Mouse (Mus musculus) embryo, embryonic 10.5 days (tissue): Measurements from ENCODE around the gene Gp9.
"Not testable (repeated sequence)": the region's sequence is repeated elsewhere in the genome, so short reads cannot be mapped to it uniquely, and the experiment has no call there.

Experiments used
- DNase-seq: peaks from one replicate; pipeline ENCODE4 v3.0.0-alpha.2; 2015; ENCODE audit warnings: low spot score

The Gp9 gene

DNA sequence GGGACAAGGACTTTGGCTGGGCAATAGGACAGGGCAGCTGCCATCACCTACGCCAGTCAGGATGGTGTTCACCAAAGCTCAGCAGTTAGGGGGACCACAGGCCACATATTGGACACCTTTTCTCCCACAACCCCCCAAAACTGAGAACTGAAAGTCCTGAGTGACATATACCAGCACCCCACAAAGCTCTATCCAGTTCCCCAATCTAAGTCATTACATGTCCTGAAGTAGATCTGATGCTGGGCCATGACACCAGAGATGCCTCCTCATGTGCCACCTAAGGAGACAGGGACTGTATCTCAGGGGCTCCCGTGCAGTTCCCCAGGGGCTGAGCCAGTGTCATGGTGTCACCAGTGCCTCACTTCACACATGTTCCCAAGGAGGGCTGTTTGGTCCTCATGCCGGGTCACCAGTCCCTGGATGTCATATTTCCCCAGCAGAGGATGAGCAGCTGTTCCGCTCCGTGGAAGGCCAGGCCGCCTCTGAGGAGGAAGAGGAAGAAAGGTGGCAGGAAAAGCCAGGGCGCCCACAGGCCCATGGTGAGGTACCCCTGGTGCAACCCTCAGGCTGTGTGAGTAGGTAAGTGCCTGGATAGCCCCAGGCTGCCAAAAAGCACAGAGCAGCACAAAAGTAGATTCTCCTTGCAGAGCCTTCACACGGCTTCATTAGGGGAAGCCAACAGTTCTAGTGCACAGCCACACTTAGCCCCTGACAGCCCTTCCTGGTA, 27.5 kb upstream of the Gp9 start:
- no peak for DNase-seq

DNA sequence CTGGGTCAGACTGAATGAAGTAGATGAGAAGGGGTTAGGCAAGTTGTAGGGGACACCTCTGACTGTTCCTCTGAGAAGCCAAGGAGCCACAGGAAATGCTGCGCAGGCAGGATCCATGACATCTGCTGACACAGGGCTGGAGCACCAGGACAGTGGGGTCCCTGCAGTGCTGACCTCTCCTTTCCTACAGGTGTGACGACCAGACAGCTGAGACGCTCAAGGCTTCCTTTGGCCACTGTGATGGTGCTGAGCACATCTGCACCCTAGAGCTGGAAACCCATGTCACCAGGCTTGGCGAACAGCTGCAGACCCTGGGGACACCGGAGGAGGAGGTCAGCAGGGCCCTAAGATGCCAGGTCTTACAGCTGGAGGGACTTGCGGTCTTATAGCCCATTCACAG, 26.3 kb upstream of the Gp9 start:
- DNase-seq: no peak

DNA sequence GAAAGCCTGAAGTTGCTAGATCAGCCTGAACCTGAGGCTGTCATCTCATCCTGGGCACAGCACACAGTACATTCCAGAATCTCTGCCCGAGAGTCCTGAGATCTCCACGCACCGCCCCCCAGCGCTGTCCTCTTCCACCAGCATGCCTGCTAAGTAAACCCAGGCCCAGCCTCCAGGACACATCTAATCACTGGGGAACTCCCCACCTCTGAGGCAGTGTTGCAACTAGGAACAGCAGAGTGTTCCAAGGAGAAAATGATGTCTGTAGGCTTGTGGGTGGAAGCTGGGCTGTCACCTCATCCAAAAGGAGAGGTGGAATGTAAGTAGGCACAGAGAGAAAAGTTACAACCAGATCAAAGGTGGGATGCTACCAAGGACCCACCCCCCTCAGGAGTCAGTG, 22.7 kb upstream of the Gp9 start:
- DNase-seq: no peak

DNA sequence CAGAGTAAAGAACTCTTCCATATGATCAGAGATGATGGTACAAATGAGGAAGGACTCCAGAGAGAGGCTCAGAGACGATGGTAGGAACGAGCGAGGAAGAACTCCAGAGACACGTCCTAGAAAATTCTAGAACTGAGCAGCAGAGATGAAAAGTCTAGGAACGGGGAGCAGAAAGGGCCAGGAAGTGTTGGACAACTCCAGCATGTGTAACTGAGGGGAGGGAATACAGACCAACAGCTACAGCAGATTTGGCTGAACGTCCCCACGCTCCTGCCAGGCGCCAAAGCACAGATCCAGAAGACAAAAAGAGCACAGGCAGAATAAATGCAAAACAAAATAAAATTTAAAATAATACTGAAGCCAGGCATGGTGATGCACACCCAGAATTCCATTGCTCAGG, 21.0 kb upstream of the Gp9 start:
- DNase-seq: no peak

DNA sequence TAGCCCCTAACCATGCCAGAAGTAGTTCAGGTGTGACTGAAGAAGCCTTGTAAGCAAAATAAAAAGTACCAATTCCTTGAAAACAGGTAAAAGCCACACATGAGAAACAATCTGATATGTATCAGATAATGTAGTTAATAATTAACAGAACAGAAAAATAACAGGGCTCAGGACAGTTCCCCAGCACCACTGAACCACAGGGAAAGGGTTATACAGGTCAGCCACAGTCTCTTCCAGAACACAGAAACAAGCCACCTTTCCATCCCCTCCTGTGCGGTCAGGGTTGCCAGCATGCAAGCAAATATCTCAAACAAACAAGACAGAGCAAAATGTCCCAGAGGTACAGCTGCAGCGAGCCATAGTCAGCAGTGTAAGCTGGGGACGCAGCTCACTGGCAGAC, 18.5 kb upstream of the Gp9 start:
- DNase-seq: no peak

DNA sequence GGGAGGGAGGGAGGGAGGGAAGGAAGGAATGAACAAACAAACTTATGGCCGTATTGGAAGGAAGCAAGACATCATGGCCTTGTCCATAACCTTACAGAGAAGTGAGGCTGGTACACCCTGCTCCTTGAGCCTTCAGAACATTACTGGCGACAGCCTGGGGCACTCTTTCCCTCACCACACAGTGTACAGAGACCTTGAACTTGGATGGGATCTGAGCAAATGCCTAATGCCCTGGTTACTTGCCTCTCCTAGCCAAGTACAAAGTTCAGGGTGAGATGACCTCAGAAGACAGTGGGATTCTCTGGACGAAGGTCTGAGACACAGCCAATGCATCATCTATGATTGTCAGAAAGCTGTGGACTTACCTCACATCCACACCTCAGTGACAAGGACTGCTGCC, 18.0 kb upstream of the Gp9 start:
- no peak for DNase-seq

DNA sequence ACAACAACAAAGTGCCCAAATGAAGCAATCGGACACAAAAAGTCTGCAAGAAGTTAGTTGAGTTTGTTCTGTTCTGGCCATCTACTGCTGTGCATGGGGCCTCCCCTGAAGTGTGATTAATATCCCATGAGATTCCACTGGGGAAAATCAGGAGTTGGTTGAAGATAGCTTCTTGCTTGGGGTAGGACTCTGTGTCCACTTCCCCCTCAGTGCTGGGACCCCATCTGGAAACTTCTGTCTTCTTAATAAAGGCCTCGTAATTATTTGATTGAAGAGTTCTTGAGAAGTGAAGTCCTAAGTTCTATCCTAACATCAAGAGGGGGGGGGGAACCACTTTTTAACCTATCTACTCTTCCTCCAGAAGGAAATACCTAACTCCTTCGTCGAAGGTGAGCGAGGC, 15.7 kb upstream of the Gp9 start:
- no peak for DNase-seq

DNA sequence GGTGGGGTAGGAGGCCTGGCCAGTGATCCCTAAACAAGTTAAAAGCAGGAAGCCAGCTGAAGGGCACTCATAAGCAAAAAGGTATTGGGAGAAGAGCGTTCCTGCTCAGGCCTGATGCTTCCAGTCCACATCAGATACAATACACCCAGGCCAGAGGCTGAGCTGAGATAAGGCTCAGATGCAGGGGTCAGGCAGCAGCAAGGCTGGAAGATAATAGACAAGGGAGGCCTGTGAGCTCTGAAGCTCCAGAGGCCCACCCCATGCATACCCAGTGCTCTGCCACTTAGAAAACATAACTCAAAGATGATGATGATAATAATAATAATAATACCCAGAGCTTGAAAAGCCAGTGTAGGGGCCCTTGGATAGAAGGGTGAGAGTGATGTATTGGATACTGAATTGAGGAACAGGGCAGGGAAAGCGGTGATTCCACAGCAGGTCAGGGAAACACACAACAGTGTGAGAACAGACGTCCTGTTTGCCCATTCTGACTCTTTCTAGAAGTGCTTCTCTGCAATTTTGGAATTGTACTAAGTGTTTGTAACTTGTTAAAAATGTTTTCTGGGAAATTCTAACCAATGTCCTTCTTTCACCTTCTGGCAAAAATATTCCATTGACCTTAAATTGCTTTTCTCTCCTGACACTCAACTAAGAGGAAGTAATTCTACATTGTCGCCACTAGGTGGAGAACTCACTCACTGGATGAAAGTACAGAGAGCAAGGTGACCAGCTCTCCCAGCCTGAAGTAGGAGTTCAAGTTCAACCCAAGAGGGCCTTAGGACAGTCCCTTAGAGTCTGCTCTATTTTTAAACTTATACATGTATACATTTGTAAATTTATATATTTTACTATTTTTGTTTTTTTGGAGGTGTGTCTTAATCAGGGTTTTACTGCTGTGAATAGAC, 14.2 kb upstream of the Gp9 start:
- DNase-seq: peak; percentile 48

DNA sequence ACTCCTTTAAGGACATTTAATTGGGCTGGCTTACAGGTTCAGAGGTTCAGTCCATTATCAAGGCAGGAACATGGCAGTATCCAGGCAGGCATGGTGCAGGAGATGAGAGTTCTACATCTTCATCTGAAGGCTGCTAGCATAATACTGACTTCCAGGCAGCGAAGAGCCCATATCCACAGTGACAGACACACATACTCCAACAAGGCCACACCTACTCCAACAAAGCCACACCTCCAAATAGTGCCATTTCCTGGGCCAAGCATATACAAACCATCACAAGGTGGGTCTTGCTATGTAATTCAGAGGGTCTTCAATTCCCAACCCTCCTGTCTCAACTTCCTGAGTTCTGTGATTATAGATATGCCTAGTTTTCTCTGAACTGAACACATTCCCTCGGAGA, 13.6 kb upstream of the Gp9 start:
- DNase-seq: not testable (repeated sequence)

DNA sequence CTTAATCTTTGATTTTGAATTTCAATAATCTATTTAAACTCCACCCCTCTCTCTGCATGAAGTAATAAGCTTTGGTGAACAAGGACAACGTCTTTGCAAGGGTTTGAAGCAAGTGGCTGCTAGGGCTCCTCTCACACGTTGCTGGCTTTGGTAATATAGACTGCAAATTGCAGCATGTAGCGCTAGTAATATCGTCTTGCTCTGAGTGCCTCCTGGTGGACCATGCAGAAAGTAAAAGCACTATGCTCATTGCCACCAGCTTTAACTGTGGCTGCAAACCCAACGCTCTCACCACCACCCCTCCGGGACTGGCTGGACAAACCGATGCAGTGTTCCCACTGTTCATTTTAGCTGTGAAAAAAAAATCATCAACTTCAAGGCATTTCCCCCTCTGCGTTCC, 7.2 kb upstream of the Gp9 start:
- peak; percentile 25 for DNase-seq

DNA sequence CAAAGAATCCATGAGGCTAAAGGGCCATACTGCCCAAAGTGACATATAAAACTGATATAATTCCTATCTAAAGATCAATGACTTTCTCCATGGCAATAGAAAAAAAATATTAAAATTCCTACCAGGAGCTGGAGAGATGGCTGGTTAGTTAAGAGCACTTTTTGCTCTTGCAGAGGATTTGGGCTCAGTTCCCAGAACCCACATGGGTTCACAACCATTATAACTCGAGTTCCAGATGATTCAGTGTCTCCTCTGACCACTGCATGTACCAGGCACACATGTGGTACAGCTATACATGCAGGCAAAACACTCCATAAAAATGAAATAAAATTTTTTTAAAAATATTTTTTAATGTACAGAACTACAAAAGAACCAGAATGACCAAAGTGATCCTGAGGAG, 3.4 kb upstream of the Gp9 start:
- DNase-seq: no peak

DNA sequence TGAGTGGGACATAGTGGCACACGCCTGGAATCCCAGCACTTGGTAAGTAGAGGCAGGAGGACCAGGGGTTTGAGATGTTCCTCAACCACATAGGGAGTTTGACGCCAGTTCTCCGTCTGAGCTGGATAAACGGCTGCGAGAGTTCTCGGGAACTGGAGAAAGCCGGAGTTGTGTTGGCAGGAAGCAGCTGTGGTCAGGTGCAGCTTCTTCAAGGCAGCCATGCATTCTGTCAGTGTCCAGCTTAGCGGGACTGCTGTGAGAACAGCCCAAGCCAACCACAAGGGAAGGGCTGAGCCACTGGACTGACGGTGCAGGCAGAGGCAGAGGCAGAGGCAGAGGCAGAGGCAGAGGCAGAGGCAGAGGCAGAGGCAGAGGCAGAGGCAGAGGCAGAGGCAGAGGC, 3.0 kb upstream of the Gp9 start:
- DNase-seq: no peak

DNA sequence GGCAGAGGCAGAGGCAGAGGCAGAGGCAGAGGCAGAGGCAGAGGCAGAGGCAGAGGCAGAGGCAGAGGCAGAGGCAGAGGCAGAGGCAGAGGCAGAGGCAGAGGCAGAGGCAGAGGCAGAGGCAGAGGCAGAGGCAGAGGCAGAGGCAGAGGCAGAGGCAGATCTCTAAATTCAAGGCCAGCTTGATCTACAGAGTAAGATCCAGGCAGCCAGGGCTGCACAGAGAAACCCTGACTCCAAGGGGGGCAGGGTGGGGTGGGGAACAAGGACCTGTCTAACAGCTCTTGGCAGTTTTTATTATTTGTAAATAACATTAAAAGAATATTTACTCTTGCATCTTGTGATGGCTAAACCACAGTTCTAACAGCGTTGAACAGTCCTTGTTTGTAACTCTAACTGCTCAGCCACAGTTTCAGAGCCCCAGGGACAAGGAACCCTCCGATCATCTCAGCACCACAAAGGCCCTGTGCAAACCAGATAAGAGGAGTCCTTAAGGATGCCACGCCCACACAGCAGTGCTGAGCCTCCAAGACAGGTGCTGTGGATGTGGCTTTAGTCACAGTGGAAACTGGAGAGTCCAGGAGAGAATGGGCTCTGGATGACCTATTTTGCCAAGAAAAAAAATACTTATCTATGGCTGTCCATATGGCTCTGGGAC, 2.2 kb upstream of the Gp9 start:
- DNase-seq: no peak

DNA sequence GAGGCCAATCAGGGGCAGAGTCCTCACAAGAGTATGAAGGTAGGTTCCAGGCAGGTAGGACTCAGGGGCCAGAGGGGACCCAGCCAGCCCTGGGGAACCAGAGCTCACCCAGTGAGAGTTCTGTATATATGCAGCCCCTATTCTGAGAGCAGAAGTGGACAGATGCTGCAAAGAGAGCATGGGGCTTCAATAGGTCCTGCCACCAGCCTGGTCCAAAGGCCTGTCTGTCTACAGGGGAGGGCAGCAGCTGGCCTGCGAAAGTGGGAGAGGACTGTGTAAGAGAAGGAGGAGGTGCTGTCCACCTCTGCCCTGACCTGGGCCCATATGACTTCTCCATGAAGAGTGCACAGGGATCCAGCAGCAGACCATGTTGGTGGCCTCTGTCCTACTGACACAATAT, 1.2 kb upstream of the Gp9 start:
- DNase-seq: no peak

DNA sequence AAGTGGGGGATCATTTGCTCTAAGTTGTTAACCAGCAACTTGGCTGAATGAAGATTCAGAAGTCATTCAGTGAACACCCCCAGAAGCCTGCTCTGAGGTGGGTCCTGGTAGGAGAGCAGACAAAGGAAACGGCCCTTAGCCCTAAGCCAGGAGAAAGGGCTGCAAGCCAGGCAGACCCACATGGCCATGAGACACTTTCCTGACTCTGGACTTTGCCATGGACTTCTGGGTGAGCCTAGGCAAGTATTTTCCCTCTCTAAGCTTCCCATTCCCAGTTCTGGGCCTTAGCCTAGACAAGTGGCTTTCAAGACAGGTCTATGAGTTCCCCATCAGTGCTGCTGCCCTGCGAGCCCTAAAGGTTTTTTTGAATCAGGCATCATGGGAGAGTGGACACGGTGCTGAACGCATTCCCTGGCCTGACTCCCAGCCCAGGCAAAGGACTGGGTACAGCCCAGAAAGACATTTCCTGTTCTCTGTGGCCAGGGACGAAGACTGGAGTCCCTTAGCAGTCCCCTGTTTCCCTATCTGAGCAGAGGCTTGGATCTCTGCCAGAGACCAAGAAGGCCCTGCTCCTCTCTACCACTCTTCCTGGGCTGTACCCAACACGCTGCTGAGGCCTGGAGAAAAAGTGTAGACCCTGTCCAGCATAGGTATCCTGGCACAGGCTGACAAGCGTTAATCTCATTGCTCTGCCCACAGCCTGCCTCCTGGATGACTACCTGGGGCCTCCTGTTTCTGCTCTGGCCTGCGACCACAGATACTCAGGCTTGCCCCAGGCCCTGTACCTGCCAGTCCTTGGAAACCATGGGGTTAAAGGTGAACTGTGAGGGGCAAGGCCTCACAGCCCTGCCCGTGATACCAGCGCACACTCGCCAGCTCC, 662 bp downstream of the Gp9 start:
- no peak for DNase-seq

DNA sequence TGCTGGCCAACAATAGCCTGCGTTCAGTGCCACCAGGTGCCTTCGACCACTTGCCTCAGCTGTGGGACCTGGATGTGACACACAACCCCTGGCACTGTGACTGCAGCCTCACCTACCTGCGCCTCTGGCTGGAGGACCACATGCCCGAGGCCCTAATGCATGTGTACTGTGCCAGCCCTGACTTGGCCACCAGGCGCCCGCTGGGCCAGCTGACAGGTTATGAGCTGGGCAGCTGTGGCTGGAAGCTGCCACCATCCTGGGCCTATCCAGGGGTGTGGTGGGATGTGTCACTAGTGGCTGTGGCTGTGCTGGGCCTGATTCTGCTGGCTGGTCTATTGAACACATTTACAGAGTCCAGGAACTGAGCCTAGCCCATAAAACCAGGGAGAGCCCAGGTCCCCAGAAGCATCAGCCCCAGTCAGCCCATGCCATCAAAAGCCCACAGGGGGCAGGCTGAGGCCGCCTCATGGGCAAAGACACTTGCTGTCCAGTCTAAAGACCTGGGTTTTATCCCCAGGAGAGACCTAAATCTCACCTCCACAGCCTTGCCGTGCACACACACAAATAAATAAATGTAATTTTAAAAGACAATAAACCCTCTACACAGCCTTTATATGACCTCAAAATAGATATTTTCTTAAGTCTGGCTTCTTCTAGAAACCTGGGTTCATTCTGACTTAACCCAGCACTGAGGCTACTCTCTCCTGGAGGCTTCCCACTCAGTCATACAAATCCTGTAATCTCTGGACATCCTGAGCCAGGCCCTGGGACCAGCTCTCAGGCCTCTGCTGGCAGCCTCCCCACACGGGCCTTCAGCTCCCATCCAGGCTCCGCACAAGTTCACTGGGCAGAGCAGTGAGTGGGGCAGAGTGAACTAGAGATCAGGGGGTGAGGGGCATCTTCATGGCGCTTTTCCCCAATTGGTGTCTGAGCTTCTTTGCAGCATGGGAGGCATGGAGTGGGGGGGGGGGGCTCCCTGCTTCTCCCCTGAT, 1.6 kb downstream of the Gp9 start:
- DNase-seq: no peak

DNA sequence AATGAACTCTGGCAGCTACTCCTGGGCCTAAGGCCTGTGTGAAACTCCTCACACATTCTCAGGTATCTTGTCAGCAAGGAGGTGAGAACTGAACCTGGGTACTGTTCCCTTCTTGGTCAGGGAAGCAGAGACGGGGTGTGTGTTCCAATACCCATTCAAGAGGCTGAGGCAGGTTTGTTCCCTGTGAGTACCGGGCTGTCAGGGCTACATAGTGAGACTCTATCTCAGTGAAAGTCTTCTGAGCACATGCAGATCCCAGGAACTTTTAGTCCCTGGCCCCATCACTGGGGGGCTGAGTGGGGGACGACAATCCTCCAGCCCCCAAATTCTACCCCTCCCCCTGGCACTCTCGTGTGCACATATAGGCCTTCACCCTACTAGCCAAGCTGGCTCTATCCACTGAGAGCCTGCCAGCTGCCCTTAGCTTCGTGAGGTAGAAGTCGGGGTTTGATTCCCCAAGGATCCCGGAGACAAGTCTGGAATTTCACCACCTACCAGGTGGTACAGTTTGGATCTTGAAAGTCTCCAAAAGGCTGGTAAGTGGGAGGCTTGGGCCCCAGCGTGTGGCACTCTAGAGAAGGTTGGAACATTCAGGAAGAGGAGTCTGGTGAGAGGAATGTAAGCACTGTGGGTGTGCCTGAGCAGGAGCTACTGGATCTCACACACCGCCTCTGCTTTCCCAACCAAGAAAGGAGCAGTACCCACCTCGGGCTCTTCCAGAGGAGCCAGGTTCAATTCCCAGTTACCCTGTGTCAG, 2.9 kb downstream of the Gp9 start:
- DNase-seq: no peak

DNA sequence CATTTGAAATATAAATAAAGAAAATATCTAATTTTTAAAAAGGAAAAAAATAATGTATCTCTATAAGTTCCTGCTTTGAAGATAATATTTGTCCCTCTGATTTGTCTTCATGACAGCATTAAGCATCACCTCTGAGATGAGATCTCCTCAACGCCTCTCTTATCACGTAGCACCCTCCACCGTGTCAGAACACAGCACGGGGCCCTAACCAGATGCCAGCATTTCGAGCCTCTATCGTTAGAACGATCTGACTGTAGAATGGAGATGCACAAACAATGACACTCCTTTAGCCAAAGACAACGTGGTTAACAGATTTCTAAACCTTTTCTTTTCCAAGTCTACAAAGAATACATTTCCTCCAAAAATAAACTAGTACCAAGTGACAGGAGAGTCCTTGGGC, 6.2 kb downstream of the Gp9 start:
- DNase-seq: no peak

DNA sequence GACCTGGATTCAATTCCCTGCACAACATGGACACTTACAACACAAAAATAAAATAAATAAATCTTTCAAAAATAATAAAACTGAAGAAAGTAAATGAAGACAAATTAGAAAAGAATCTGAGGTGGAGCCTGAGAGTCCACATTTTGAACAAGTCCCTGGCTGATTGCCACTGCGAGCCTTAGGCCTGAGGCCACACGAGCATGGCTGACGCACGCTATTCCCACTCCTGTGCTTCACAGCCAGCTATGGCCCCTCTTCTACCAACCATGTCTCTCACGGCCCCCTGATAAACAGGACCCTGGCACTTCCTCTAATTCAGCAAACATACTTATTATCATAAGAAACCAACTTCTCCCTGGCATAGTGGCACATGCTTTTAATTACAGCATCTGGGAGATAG, 8.7 kb downstream of the Gp9 start:
- no peak for DNase-seq
